Mouse (Mus musculus): ENCODE measurements around the gene Crebrf. TPM values are rescaled to one million over a fixed set of nuclear protein-coding genes. Genes with fewer than 3 reads are reported as not detected.

Crebrf gene
- polyA plus RNA-seq, 1 experiment from 2014 or later: 4.5 TPM

DNA sequence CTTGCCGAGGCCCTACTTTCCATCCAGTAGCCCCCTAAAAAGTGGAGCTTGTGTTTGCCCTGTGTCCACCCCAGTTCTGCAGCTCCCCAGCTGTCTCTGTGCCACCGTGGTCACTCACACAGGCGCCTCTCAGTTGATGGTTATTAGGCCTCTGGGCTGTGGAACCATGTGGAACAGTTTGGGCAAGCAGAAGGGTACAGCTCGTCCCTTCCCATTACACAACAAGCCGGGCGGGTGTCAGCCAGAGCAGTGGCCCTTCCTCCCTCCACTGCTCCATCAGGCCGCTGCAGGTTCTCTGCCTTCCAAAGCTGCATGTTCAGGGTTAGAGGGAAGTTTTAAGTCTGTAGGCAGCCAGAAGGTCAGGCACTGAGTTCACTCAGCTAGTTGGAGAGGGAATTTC lies 24.3 kb upstream of the Crebrf start:
- DNase-seq (ENCODE audit: low spot score): no peak
- 0 out of 2 replicates have a peak overlapping the region, but pooled peaks have one; percentile 3 for H3K27ac ChIP-seq
- no peaks in the 10 kb centered on the region for H3K27me3 ChIP-seq (ENCODE audit: insufficient read depth, poor library complexity, severe bottlenecking)
- no peaks in the 10 kb centered on the region for H3K9me3 ChIP-seq
- WGBS: 85% methylated on average over 7 of the region's 7 CpGs
- H3K4me1 ChIP-seq: peaks cover 46% of the 10 kb centered on the region
- no peak overlapping the region for H3K4me3 ChIP-seq
- peaks cover 12% of the 10 kb centered on the region for H3K36me3 ChIP-seq

DNA sequence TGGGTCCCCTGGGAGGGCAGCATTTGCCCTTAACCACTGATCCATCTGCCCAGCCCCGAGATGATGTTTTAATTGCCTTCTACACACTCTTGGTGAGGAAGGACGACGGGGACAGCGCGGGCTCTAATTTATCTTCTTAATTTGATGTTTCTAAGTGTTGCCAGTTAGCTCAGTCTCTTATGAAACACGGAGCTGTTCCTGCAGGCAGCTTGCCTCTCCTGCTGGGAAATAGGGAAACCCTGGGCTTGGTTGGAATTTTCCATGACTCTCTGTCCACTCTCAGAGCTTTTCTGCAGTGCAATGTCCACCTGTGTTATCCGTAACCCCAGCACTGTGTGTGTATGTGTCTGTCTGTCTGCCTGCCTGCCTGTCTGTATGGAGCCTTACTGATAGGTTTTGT lies 22.0 kb upstream of the Crebrf start:
- WGBS: 77% methylated on average over 7 of the region's 7 CpGs
- peaks cover 33% of the 10 kb centered on the region for H3K36me3 ChIP-seq

DNA sequence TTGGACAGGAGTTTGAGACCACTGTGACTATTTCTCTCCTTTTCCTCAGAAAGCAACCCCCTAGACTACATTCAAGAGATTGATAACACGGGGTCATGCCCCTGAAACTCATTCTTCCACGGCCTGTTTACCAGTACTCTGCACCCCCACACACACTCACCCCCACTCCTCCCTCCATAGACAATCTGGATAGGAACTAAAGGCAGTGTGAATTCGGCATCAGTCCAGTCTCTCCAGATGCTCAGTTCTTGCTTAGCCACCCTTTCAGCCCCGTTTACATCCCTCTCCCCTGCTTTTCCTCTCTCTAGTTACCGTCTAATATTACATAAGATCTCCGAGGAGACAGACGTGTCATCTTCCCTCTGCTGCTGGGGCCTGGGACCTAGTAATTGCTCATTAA lies 21.3 kb upstream of the Crebrf start:
- no peak for DNase-seq (ENCODE audit: low spot score)
- Histone ChIP-seq H3K9me3 (no peaks in the 10 kb centered on the region), H3K4me1 (peaks cover 44% of the 10 kb centered on the region), H3K27ac (no peak overlapping the region), H3K27me3 (ENCODE audit: insufficient read depth, poor library complexity, severe bottlenecking) (no peaks in the 10 kb centered on the region), H3K4me3 (no peak overlapping the region), H3K36me3 (peaks cover 40% of the 10 kb centered on the region)
- 74% methylated on average over 7 of the region's 7 CpGs for WGBS

More for the DNA sequence above, 22.0 kb upstream of the Crebrf start:
- no peak for DNase-seq (ENCODE audit: low spot score)
- no peak overlapping the region for H3K4me3 ChIP-seq
- H3K27me3 ChIP-seq (ENCODE audit: insufficient read depth, poor library complexity, severe bottlenecking): no peaks in the 10 kb centered on the region
- peaks cover 44% of the 10 kb centered on the region for H3K4me1 ChIP-seq
- H3K27ac ChIP-seq: no peak overlapping the region
- no peaks in the 10 kb centered on the region for H3K9me3 ChIP-seq

DNA sequence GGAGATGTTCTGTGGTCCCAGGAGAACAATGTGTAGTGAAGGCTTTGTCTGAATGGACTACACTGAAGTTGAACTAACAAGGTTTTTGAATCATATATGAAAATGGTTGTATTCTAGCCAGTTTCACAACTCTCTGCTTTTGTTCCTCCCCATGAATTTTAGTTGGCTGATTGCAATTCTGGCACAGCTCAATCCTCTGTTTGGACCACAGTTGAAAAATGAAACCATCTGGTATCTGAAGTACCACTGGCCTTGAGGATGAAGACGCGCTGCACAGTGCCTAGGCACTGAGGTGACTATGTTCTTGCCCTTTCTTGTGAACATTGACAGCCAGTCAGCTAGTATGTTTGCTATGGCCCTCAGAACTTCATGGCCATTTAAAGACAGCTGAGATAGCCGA lies 20.3 kb upstream of the Crebrf start:
- 97% methylated on average over 3 of the region's 3 CpGs for WGBS
- Histone ChIP-seq H3K4me1 (peaks cover 44% of the 10 kb centered on the region), H3K9me3 (no peaks in the 10 kb centered on the region), H3K4me3 (no peak overlapping the region), H3K36me3 (peaks cover 47% of the 10 kb centered on the region), H3K27me3 (ENCODE audit: insufficient read depth, poor library complexity, severe bottlenecking) (no peaks in the 10 kb centered on the region), H3K27ac (no peak overlapping the region)
- DNase-seq (ENCODE audit: low spot score): no peak

DNA sequence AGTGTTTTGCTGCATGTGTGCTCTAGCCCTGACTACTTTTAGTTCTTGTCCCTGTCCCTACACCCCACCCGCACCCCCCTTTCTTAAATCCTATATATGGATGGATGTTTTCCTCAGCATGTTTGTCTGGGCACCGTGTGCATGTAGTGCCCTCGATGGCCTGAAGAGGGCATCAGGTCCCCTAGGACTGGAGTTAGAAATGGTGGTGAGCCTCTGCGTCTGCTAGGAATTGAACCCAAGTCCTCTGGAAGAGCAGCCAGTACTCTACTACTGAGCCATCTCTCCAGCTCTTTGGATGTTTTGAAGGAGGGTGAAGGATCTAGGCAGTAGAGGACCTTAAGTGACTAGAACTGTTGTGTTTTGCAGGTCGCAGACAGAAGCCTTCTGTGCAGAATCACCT lies 16.6 kb upstream of the Crebrf start:
- peaks cover 47% of the 10 kb centered on the region for H3K36me3 ChIP-seq
- H3K27ac ChIP-seq: no peak overlapping the region
- no peak overlapping the region for H3K4me3 ChIP-seq
- WGBS: 87% methylated on average over 5 of the region's 5 CpGs
- no peak for DNase-seq (ENCODE audit: low spot score)
- H3K9me3 ChIP-seq: no peaks in the 10 kb centered on the region
- no peaks in the 10 kb centered on the region for H3K27me3 ChIP-seq (ENCODE audit: insufficient read depth, poor library complexity, severe bottlenecking)
- H3K4me1 ChIP-seq: peaks cover 50% of the 10 kb centered on the region

DNA sequence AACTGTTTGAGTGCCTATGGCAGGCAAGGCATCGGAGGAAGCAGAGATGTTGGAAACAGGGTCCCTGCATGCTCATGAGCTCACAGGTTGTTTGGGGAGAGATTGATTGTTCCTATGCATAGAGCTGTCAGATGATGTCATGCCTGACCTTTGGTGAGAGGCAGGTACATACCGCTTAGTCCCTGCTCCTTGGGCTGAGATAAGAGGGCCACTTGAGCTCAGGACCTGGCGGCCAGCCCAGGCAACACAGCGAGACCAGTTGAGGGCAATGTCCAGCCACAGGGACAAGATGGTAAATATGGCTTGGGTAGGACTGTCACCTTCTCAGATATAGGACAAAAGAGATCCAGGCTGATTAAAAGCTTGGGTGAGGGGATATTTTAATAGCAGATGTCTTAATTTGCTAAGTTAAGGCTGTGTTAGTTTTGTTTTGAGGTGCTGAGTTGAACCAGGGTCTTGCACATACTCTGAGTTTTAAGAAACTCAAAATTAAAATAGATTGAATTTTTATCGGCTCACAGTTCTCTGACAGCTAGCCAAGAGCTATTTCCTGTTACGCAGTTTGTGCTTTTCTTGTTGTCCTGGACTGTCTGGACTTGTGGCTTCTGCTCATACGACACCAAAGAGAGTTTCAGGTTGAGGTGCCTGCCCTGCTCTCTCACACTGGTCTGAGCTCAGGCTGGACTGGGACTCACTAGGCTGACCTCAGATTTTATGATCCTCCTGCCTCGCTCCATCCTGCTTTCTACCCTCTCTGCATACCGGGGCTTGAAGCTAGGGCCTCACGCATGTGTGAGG lies 15.4 kb upstream of the Crebrf start:
- Histone ChIP-seq H3K9me3 (no peaks in the 10 kb centered on the region), H3K27ac (0 out of 2 replicates have a peak overlapping the region, but pooled peaks have one; percentile 26), H3K4me1 (peaks cover 46% of the 10 kb centered on the region), H3K27me3 (ENCODE audit: insufficient read depth, poor library complexity, severe bottlenecking) (no peaks in the 10 kb centered on the region), H3K4me3 (no peak overlapping the region), H3K36me3 (peaks cover 46% of the 10 kb centered on the region)
- DNase-seq (ENCODE audit: low spot score): no peak
- 71% methylated on average over 10 of the region's 10 CpGs for WGBS

DNA sequence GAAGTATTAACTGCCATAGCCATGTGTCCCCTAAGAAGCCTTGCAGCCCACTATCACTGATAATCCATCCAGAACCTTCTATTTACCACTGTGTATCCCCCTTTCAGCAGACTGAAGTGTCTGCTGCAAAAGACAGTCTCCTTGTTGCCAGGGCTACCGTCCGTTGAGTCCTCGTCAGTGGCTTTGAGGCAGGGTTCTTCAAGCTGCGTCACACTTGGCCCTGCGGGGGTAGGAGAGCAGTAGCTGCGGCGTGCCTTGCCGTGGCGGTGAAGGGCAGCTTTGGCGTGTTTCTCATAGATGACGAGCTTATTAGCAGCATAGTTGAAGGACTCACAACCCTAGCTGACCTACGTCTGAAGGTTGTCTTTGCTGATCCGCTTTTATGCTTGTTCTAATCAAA lies 13.9 kb upstream of the Crebrf start:
- Histone ChIP-seq H3K27ac (peak overlapping the region; percentile 69), H3K4me1 (peaks cover 51% of the 10 kb centered on the region), H3K4me3 (peak overlapping the region; percentile 2; the same call in 1 of the 2 replicates), H3K9me3 (no peaks in the 10 kb centered on the region), H3K36me3 (peaks cover 35% of the 10 kb centered on the region), H3K27me3 (ENCODE audit: insufficient read depth, poor library complexity, severe bottlenecking) (no peaks in the 10 kb centered on the region)
- WGBS: 48% methylated on average over 13 of the region's 13 CpGs
- DNase-seq (ENCODE audit: low spot score): no peak

DNA sequence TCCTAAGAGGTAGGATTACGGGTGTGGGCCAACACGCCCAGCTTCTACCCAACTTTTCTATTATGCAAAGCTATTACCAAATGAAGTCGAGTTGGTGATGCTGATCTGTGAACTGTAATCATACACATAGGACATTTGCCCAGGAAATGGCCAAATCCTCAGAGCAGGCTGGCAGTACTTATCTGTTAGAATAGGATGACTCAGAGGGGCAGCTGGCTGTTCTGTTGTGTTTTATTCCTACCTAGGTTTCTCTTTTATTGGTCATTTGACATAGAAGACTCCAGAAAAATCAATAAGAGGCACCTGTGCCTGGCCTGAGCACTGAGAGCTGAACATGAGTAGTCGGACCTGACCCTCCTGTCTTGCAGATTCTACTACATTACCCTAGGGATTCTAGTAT lies 12.8 kb upstream of the Crebrf start:
- H3K36me3 ChIP-seq: peaks cover 26% of the 10 kb centered on the region
- H3K4me3 ChIP-seq: no peak overlapping the region
- H3K27me3 ChIP-seq (ENCODE audit: insufficient read depth, poor library complexity, severe bottlenecking): no peaks in the 10 kb centered on the region
- DNase-seq (ENCODE audit: low spot score): no peak
- WGBS: 78% methylated on average over 4 of the region's 4 CpGs
- no peaks in the 10 kb centered on the region for H3K9me3 ChIP-seq
- no peak overlapping the region for H3K27ac ChIP-seq
- peaks cover 57% of the 10 kb centered on the region for H3K4me1 ChIP-seq

DNA sequence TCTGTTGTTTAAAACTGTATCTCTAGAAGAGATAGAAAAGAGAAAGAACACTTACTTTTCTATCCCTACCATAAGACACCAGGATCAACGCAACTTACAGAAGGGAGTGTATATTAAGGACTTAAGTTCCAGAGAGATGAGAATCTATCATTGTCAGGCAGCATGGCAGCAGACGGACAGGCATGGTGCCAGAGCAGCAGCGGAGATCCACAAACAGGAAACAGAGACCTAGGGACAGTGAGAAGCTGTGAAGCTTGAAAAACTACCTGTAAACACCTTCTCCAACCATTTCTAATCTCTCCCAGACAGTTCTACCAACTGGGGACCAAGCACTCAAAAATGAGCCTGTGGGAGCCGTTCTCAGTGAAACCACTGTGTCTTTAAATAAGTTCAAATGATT lies 11.8 kb upstream of the Crebrf start:
- WGBS: 87% methylated on average over 4 of the region's 4 CpGs
- DNase-seq (ENCODE audit: low spot score): no peak
- Histone ChIP-seq H3K4me3 (no peak overlapping the region), H3K36me3 (peaks cover 16% of the 10 kb centered on the region), H3K27ac (no peak overlapping the region), H3K27me3 (ENCODE audit: insufficient read depth, poor library complexity, severe bottlenecking) (no peaks in the 10 kb centered on the region), H3K9me3 (no peaks in the 10 kb centered on the region), H3K4me1 (peaks cover 52% of the 10 kb centered on the region)

DNA sequence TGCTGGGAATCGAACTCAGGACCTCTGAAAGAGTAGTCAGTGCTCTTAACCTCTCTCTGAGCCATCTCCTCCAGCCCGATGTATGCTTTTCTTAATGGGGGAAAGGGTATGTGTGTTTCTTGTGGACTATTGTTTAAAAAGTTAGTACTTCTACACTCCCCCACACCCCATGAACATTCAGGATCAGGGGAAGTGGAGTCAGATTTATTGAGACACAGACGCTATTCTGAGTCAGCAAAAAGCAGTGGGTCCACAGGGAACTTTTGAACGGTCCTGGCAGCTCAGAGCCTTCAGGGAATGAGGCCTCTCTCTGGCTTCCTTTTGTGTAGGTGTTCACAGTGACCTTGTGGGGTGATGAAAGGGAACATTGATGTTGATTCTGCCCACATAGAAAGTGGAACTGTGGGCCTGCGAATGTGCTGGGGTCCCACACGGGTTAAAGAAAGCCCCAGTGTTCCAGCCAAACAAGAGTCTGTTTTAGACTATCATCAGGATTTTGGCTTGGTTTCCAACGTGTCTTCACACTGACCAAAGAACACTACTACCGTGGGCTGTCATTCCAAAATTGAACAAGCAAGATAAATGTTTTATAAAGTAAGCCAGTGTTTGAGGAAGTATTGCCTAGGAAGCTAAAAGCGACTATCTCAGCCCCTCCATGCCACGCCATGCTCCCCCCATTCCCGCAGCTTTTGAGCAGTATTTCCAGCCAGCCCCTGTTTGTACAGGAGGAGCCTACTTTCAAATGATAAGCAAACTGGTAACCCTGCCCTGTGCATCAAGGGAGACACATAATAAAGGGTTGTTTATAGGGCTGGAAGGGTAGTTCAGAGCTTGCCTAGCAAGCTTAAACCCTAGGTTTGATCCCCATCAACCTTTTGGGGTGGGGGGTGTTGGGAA lies 9.7 kb upstream of the Crebrf start:
- peaks cover 50% of the 10 kb centered on the region for H3K4me1 ChIP-seq
- WGBS: 70% methylated on average over 11 of the region's 11 CpGs

DNA sequence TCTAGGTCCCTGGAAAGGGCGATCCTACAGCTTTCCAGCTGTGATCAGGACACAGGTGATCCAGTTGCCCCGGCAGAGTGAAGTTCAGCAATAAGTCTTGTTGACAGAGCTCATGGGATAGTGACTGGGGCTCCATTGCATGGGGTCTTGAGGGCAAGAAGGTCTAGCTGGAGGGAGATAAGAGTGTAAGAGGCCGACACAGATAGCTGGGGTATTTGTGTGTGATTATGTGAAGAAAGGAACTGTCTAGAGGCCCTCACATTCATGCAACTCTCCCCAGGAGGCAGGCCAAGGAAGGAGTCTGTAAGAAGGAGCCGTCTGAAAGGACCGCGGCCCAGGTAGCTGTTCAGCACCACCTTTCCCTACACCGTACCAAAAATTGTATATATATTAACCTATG lies 8.4 kb upstream of the Crebrf start:
- peaks cover 4% of the 10 kb centered on the region; the same call in 1 of the 2 replicates for H3K36me3 ChIP-seq
- DNase-seq (ENCODE audit: low spot score): no peak
- 60% methylated on average over 7 of the region's 7 CpGs for WGBS
- peaks cover 41% of the 10 kb centered on the region for H3K4me1 ChIP-seq
- H3K9me3 ChIP-seq: no peaks in the 10 kb centered on the region
- H3K27ac ChIP-seq: peak overlapping the region; percentile 42; the same call in 1 of the 2 replicates
- H3K27me3 ChIP-seq (ENCODE audit: insufficient read depth, poor library complexity, severe bottlenecking): no peaks in the 10 kb centered on the region
- no peak overlapping the region for H3K4me3 ChIP-seq

More for the DNA sequence above, 9.7 kb upstream of the Crebrf start:
- Histone ChIP-seq H3K27ac (peak overlapping the region; percentile 29; the same call in 1 of the 2 replicates), H3K27me3 (ENCODE audit: insufficient read depth, poor library complexity, severe bottlenecking) (no peaks in the 10 kb centered on the region), H3K36me3 (peaks cover 4% of the 10 kb centered on the region; the same call in 1 of the 2 replicates), H3K9me3 (no peaks in the 10 kb centered on the region), H3K4me3 (no peak overlapping the region)
- no peak for DNase-seq (ENCODE audit: low spot score)

DNA sequence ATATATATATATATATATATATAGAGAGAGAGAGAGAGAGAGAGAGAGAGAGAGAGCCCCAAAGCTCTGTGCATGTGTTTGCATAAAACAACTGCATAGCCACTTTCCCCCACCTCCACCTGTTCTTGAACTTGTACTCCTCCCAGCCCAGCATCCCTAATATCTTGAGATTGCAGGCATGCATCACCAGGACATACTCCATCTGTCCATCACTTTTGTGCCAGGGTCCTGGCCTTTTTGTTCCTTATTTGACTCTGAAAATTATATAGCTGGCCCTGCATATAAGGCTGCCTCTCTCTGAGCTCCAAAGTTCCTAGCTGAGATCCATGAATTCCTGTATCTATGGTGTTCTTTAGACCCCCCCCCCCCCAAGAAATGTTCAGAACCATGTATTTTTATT lies 7.0 kb upstream of the Crebrf start:
- H3K27me3 ChIP-seq (ENCODE audit: insufficient read depth, poor library complexity, severe bottlenecking): no peaks in the 10 kb centered on the region
- H3K9me3 ChIP-seq: no peaks in the 10 kb centered on the region
- H3K27ac ChIP-seq: no peak overlapping the region
- peaks cover 4% of the 10 kb centered on the region; the same call in 1 of the 2 replicates for H3K36me3 ChIP-seq
- H3K4me1 ChIP-seq: peaks cover 33% of the 10 kb centered on the region
- no peak overlapping the region for H3K4me3 ChIP-seq
- DNase-seq (ENCODE audit: low spot score): no peak

All from heart, embryonic 10.5 days (tissue).